Mouse (Mus musculus) ES-Bruce4 (cell line): Measurements from ENCODE around the gene Dclre1c.

Experiments
- CTCF ChIP-seq: IDR thresholded peaks from one replicate; pipeline ENCODE4 v1.8.1; 2011; ENCODE audit warnings: low read depth, low read length
- POLR2A ChIP-seq: IDR thresholded peaks from one replicate; pipeline ENCODE4 v1.8.1; 2011; ENCODE audit warnings: low read length; ENCODE audit not compliant: insufficient read depth

DNA sequence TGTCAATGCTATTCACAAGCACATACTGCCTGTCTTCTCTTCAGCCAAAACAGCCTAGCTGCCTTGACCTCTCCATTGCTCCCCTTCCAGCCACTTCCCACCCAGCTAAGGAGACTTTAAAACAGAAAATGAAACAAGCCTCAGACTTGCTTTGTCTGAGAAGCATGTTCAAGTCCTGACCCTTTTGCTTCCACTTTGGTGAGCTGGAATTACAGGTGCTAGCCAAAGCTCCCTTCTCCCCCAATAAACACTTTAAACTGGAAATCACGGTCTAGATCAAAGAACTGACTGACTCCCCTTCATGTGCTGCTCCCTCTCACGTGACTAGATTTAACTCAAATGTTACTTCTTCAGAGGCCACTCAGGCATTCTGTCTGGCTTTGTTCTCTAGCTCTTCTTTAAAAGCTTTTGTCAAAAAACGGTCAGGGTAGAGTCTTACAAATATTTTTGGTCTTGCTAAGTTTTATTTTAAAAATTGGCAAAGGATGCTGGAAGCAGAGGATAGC is 51.9 kb downstream of the Dclre1c start:
- no peak for TF ChIP-seq CTCF
- no peak for TF ChIP-seq POLR2A
